Mouse (Mus musculus): ENCODE measurements around the gene Usp10.

GRCm38 (mm10) chr8:119958076-119958475 lies 47.9 kb downstream of the Usp10 start:
- TF ChIP-seq EP300 (IDR thresholded peaks at IDR 0.05) (no peak), CTCF (IDR thresholded peaks at IDR 0.05) (no peak)

Data from lung, postnatal 0 days (tissue).